Mouse (Mus musculus) liver, adult 10 weeks (tissue): ENCODE results near the gene Arpc1a. TPM values are rescaled to one million over a fixed set of nuclear protein-coding genes. Genes with fewer than 3 reads are reported as not detected.

Source experiments
- polyA plus RNA-seq: library from polyadenylated mRNA; stranded (reverse); fragments of 350-450 nt; fragmentation: Illumina TruSeq; extraction: RNeasy Lipid Tissue Mini Kit (QIAGEN cat#74804); gene quantifications from one replicate; pipeline ENCODE4 v1.2.3, GENCODE M21; 2014; ENCODE audit warnings: low read depth, low replicate concordance

The Arpc1a gene
- polyA plus RNA-seq, result 14.7 TPM

DNA sequence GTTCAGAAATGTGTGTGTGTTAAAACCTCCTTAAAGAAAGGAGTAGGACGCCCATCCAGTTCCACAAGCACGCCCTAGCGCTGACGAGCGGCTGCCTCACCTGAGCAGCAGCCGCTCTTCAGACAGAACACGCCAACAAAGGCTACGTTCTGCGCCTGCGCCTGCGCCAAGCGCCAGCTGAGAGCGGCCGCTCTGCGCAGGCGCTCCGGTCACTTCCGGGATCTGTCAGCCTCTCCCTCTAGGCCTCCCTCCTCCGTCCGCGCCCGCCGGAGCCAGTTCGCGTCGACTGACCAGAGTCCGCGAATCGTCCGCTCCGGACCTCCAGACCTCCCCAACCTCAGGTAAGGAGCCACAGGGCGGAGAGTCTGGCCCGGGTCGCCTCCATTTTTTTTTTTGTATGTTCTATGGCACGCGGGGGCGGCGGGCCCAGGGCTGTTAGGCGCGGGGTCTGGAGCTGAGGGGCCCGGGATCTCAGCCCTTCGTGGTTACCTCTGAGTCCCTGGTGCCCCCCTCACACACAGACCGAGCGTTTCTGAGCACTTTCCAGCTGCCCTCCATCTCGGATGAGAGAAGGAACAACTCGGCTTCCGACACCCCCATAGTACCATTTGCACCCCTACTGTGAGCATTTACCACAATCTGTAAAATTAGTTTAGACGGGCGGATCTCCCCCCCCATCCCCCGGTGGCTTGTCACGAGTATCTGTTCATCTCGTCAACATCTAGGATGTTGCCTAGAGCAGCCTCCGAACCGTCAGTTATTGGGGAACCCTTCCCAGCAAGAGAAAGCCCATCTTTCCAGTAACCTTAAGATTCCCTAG, at the start of gene Arpc1a, which contains the start of gene Kpna7:
Gene Arpc1a, plus strand, starts transcription at position 199 of the 820 bp plus-strand sequence.
Gene Kpna7, minus strand, starts transcription at position 399 of the 820 bp plus-strand sequence.

DNA sequence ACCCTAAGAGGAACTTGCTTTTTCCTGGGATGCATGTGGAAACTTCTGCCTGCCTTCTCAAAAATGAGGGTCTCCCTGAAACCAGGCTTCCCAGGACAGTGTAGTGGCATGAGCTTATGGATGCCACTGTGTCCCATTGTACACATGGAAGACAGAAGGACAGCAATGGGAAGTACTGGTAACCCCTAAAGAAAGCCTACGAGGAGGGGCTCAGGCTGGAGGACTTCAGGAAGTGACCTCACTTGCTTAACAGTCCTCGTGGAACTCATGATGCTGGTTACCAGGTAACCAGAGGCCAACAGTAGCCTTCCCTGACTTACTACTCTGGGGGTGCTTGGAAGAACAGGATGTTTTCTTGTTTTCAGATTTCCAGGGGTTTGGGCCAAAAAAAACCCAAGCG, 40.9 kb upstream of the Arpc1a start, which contains the start of gene 1700018F24Rik:
Gene 1700018F24Rik, plus strand, starts transcription at position 301 of the 400 bp plus-strand sequence.

DNA sequence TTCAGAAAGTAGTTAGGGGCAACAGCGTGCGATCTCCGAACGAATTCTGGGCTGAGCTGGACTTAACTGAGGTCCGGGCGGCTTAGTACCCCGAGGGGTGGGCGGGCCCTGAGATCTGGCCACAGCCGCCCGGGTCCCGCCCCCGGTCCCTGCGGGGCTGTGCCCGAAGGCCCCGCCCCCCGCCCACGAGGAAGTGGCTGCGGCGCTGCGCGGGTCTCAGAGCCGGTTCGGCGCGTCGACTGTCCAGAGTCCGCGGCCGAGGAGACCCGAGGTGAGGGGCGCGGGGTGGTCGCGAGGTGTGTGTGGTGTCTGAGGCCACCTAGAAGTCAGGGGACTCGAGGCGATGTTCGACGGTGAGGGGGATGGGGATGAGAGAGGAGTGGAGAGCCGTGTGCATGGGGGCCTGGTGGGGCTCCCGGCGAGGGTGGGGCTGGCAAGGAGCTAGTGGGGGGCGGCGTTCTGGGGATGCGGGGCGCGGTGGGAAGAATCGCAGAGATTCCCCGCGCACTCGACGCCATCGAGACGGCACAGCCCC, 30.5 kb downstream of the Arpc1a start, which contains the start of gene Arpc1b:
Gene Arpc1b, plus strand, starts transcription at position 145 of the 535 bp plus-strand sequence.

DNA sequence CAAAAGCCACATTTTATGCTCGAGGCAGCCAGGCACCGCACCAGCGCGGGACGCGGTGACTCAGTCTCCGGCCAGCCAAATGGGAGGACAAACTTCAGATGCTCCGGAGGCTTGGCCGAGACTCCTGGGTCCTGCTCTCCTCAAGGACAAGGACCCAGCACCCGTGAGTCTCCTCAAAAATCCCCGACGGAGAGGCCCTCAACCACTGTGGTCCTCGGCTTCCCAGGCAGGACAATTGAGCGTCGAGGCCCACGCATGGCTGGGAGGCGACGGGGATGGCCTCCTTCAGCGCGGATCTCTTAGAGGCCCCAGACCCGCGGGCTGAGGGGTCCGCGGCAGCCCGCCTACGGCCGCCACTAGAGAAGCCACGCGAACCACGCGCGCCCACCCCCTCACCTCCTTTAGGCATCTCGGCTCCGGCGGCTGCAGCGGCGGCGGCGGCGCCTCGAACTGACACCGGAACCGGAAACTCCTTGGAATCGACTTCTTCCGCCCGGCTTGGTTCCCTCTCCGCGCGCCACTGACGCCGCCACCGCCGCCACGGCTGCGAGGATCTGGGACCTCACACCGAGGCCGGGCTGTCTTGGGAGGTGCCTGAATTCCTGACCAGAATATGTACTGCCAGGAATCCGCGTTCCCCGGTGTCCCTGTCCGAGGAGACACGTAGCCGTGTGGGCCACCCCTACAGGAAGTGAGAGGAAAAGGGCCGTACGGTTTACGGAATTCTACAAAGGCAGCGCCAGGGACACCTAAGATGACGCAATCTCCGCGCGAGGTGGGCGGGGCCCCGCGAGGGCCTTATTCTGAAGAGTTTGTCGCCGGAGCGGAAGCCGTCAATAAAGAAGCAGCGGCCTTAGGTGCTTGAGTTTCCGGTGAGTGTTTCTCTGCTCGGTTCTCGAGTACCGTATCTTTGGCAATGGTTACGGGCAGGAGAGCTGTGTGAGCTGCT, 56.2 kb downstream of the Arpc1a start, which contains the start of the genes Pdap1 and Bud31:
Gene Pdap1, minus strand, starts transcription at position 668 of the 949 bp plus-strand sequence.
Gene Bud31, plus strand, starts transcription at position 792 of the 949 bp plus-strand sequence.

Other genes starting within 250 kb of the Arpc1a start
- 4.1 TPM for gene Smurf1, start 118.0 kb upstream of the Arpc1a start, polyA plus RNA-seq
- not detected for gene Gm4871, start 51.1 kb upstream of the Arpc1a start, polyA plus RNA-seq
- gene 1700018F24Rik, start 40.8 kb upstream of the Arpc1a start, polyA plus RNA-seq, result not detected
- gene Kpna7, start 200 bp downstream of the Arpc1a start, polyA plus RNA-seq, result not detected
- 7.8 TPM for gene Arpc1b, start 30.4 kb downstream of the Arpc1a start, polyA plus RNA-seq
- gene Pdap1, start 56.4 kb downstream of the Arpc1a start, polyA plus RNA-seq, result 22.0 TPM
- gene Bud31, start 56.5 kb downstream of the Arpc1a start, polyA plus RNA-seq, result 146 TPM
- 1.1 TPM for gene Ptcd1, start 83.3 kb downstream of the Arpc1a start, polyA plus RNA-seq
- gene Cpsf4, start 83.4 kb downstream of the Arpc1a start, polyA plus RNA-seq, result 3.5 TPM
- gene Atp5j2, start 108.2 kb downstream of the Arpc1a start, polyA plus RNA-seq, result 48.6 TPM
- 1.2 TPM for gene Zkscan14, start 118.0 kb downstream of the Arpc1a start, polyA plus RNA-seq
- 4.2 TPM for gene Zkscan5, start 120.7 kb downstream of the Arpc1a start, polyA plus RNA-seq
- gene Zfp655, start 147.9 kb downstream of the Arpc1a start, polyA plus RNA-seq, result 48.2 TPM
- gene Zscan25, start 196.7 kb downstream of the Arpc1a start, polyA plus RNA-seq, result 0.29 TPM